Mouse (Mus musculus) neural tube, postnatal 0 days (tissue): Measurements from ENCODE around the gene Zcchc13. TPM values are rescaled to one million over a fixed set of nuclear protein-coding genes. Genes with fewer than 3 reads are reported as not detected.

Experiments used
- polyA plus RNA-seq: library from polyadenylated mRNA; unstranded; fragments of >200 nt; fragmentation: Nextera tagmentation; extraction: Ambion mirVana; gene quantifications from 2 replicates; pipeline ENCODE4 v1.2.1, GENCODE M21; 2015

Gene Zcchc13
- polyA plus RNA-seq: not detected in 2 replicates

GRCm38 (mm10) chrX:103630303-103630702 is at the start of gene Zcchc13:
TSS of gene Zcchc13 (plus strand) at chrX:103630586.

Other genes starting within 250 kb of the Zcchc13 start
- gene Tsx, start 216.1 kb upstream of the Zcchc13 start, polyA plus RNA-seq: 0.26 and 0.29 TPM in 2 replicates
- gene Gm26992, start 208.6 kb upstream of the Zcchc13 start, polyA plus RNA-seq: 0.54 TPM in 1 of 2 replicates, not detected in the other
- gene Slc16a2, start 191.4 kb downstream of the Zcchc13 start, polyA plus RNA-seq: 22.8 and 25.5 TPM in 2 replicates